Mouse (Mus musculus) gastrocnemius, postnatal 36 days (tissue): Measurements from ENCODE around the gene Bco1. TPM values are rescaled to one million over a fixed set of nuclear protein-coding genes. Genes with fewer than 3 reads are reported as not detected.

Experiments
- DNase-seq, 2 experiments: peaks; one replicate each; pipeline ENCODE4 v3.0.0; 2022
- intact Hi-C: fragments of 180-260 bp; cut with DNase I; formaldehyde crosslinking; loops from one replicate; pipeline ENCODE4 v1.15.1; 2025
- total RNA-seq, 2 experiments: library from RNA; stranded (reverse); gene quantifications; 2 replicates each; pipeline ENCODE4 v1.2.3; 2021

The Bco1 gene
- total RNA-seq, 2 experiments from 2014 or later: 0.15 TPM; not detected in 1

DNA sequence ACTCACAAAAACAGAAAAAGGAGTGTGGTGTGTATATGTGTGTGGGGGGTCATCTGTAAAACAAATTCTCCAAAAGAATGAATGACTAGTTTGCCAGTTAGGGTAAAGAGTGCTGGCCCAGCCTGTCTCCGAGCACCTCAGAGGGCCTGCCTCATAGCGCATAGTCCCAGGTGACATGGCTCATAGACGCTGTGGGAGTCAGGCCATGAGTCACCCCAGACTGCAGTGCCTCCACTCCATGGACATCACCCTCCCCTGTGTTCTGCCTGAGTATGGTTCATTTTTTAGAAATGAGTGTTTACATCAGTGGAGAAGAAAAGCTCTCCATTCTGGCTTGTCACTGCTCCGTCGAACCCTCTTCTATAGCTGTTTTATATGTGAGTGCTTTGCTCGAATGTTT is 83.0 kb downstream of the Bco1 start:
- intact Hi-C loops: no loop called here
- DNase-seq: no peak

DNA sequence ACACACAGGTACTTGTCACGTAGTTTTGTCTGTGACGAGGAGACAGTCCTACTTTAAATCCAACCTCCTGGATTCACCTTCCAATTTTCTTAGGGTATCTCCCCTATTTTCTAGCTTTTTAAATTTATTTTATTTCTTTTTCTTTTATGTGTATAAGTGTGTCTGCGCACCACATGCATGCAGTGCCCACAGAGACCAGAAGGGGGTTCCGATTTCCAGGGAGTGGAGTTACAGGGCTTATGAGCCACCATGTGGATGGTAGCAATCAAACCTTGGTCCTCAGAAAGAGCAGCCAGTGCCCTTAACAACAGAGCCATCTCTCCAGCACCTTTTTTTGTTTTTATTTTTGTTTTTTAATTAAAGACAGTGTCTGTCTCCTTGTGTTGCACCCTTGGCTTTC is 87.1 kb downstream of the Bco1 start:
- intact Hi-C loops: no loop called here
- no peak for DNase-seq

Other genes with a start within 250 kb of the Bco1 start
- gene Cmc2, start 174.4 kb upstream of the Bco1 start, total RNA-seq: 10 to 100 TPM; 23.1 to 30.7 TPM
- gene Cenpn, start 174.1 kb upstream of the Bco1 start, total RNA-seq: under 1 TPM; 0.56 to 0.64 TPM
- gene Atmin, start 152.5 kb upstream of the Bco1 start, total RNA-seq: 10 to 100 TPM; 16.9 to 18.9 TPM
- gene 1700030J22Rik, start 116.9 kb upstream of the Bco1 start, total RNA-seq: under 1 TPM; 0.18 to 0.27 TPM
- gene Gcsh, start 102.3 kb upstream of the Bco1 start, total RNA-seq: 10 to 100 TPM; 35.7 to 39.4 TPM
- under 1 TPM; 0.13 to 0.15 TPM for gene Pkd1l2, start 13.4 kb upstream of the Bco1 start, total RNA-seq
- 1 to 10 TPM; 3.9 to 4.5 TPM for gene Gan, start 62.3 kb downstream of the Bco1 start, total RNA-seq
- gene Cmip, start 161.2 kb downstream of the Bco1 start, total RNA-seq: 1 to 10 TPM; 7.4 to 9.6 TPM